Mouse (Mus musculus): Measurements from ENCODE around the gene Gpa33.

- no peak for TF ChIP-seq ELF1 (IDR thresholded peaks at IDR 0.05; ENCODE audit: low read depth, low read length)
- TF ChIP-seq CTCF (conservative IDR thresholded peaks at IDR 0.05 in 1 of 2, IDR thresholded peaks at IDR 0.05 in 1 of 2; ENCODE audit: low read depth in 2 of 2, low read length in 2 of 2) = no peak
- no peak for TF ChIP-seq HCFC1 (IDR thresholded peaks at IDR 0.05; ENCODE audit: low read depth, low read length)
- no peak for TF ChIP-seq TCF12 (IDR thresholded peaks at IDR 0.05; ENCODE audit: low read depth, low read length)
- no peak for TF ChIP-seq CHD1 (IDR thresholded peaks at IDR 0.05; ENCODE audit: low read depth, low read length)
- TF ChIP-seq EP300 (IDR thresholded peaks at IDR 0.05; ENCODE audit: low read length) = no peak
- no peak for TF ChIP-seq ZC3H11A (IDR thresholded peaks at IDR 0.05; ENCODE audit: low read depth, low read length)
- TF ChIP-seq MAFK (IDR thresholded peaks at IDR 0.05; ENCODE audit: insufficient replicate concordance, low read length) = no peak
- no peak for TF ChIP-seq PAX5 (IDR thresholded peaks at IDR 0.05; ENCODE audit: low read length)
- TF ChIP-seq GABPA (IDR thresholded peaks at IDR 0.05; ENCODE audit: insufficient replicate concordance, low read depth, low read length) = no peak
These were observed 9.1 kb downstream of the Gpa33 start for GRCm38 (mm10) chr1:166139113-166139512.

Measured in CH12.LX (cell line).